Mouse (Mus musculus) embryonic facial prominence, embryonic 14.5 days (tissue): ENCODE results near the gene Xpc. TPM values are rescaled to one million over a fixed set of nuclear protein-coding genes. Genes with fewer than 3 reads are reported as not detected.

Source experiments
- ATAC-seq: fragments of 200-750 bp; cut with Nextera tagmentation; 2 replicates; pipeline ENCODE4 v1.8.0; 2017; ENCODE audit warnings: low read depth, moderate number of reproducible peaks, moderate TSS enrichment
- DNase-seq: peaks from one replicate; pipeline ENCODE4 v3.0.0-alpha.2; 2015; ENCODE audit warnings: low spot score
- H3K27ac ChIP-seq: fragments of 300-500 bp; sonication (generic); replicated peaks from 2 replicates; pipeline ENCODE4 v1.5.1; 2014; ENCODE audit warnings: low read depth, mild to moderate bottlenecking, low read length, moderate library complexity
- H3K27me3 ChIP-seq: fragments of 300-500 bp; sonication (generic); replicated peaks from 2 replicates; pipeline ENCODE4 v1.6.1; 2014; ENCODE audit warnings: low read length; ENCODE audit not compliant: control insufficient read depth, insufficient read depth
- H3K36me3 ChIP-seq: fragments of 300-500 bp; sonication (generic); 2 replicates; pipeline ENCODE4 v1.6.1; 2014; ENCODE audit warnings: low read length, mixed read lengths; ENCODE audit not compliant: control insufficient read depth, insufficient read depth
- H3K4me1 ChIP-seq: fragments of 300-500 bp; sonication (generic); 2 replicates; pipeline ENCODE4 v1.6.1; 2014; ENCODE audit warnings: antibody characterized with exemption, low read length; ENCODE audit not compliant: control insufficient read depth, insufficient read depth
- H3K4me2 ChIP-seq: fragments of 300-500 bp; sonication (generic); 2 replicates; pipeline ENCODE4 v1.6.1; 2014; ENCODE audit warnings: low read depth, mild to moderate bottlenecking, low read length, moderate library complexity, mixed read lengths
- H3K4me3 ChIP-seq: fragments of 300-500 bp; sonication (generic); 2 replicates; pipeline ENCODE4 v1.5.1; 2014; ENCODE audit warnings: low read depth, mild to moderate bottlenecking, low read length
- H3K9ac ChIP-seq: fragments of 300-500 bp; sonication (generic); 2 replicates; pipeline ENCODE4 v1.6.1; 2014; ENCODE audit warnings: low read depth, mild to moderate bottlenecking, low read length, moderate library complexity, mixed read lengths
- H3K9me3 ChIP-seq: fragments of 300-500 bp; sonication (generic); 2 replicates; pipeline ENCODE4 v1.6.1; 2016; ENCODE audit warnings: low read length; ENCODE audit not compliant: control insufficient read depth
- WGBS: fragments of 180-500 bp; shearing (Covaris S2); extraction: QIAGEN DNeasy Blood & Tissue Kit; methylation state at CpG from one replicate; pipeline ENCODE4 v1.1.7; 2014; 5-methylcytosine and 5-hydroxymethylcytosine counted together
- polyA plus RNA-seq: library from polyadenylated mRNA; unstranded; fragments of >200 nt; fragmentation: Nextera tagmentation; extraction: Ambion mirVana; gene quantifications from 2 replicates; pipeline ENCODE4 v1.2.1, GENCODE M21; 2014

The Xpc gene
- polyA plus RNA-seq, 1 experiment from 2014 or later, result 12.4 TPM

GRCm38 (mm10) chr6:91547313-91547712, 31.6 kb upstream of the Xpc start:
- H3K9ac ChIP-seq, result no peak overlapping the region
- H3K36me3 ChIP-seq, result no peaks in the 10 kb centered on the region
- H3K9me3 ChIP-seq, result no peaks in the 10 kb centered on the region
- DNase-seq, result no peak
- whole genome bisulfite sequencing, result 69% methylated on average over 1 of the region's 1 CpGs
- no peak overlapping the region for H3K27ac ChIP-seq
- no peaks in the 10 kb centered on the region for H3K27me3 ChIP-seq
- no peak for ATAC-seq
- H3K4me3 ChIP-seq, result no peak overlapping the region
- no peak overlapping the region for H3K4me2 ChIP-seq
- H3K4me1 ChIP-seq, result peaks cover 14% of the 10 kb centered on the region

- Histone ChIP-seq H3K4me1 (peaks cover 14% of the 10 kb centered on the region), H3K9ac (no peak overlapping the region), H3K9me3 (no peaks in the 10 kb centered on the region), H3K36me3 (no peaks in the 10 kb centered on the region), H3K27me3 (no peaks in the 10 kb centered on the region), H3K27ac (no peak overlapping the region), H3K4me2 (no peak overlapping the region), H3K4me3 (no peak overlapping the region)
- ATAC-seq, result no peak
- peak; percentile 48 for DNase-seq
- WGBS, result 38% methylated on average over 9 of the region's 9 CpGs
These were observed 30.7 kb upstream of the Xpc start for GRCm38 (mm10) chr6:91546241-91546884.

GRCm38 (mm10) chr6:91543056-91543455, 27.4 kb upstream of the Xpc start:
- 74% methylated on average over 5 of the region's 5 CpGs for WGBS
- Histone ChIP-seq H3K9me3 (peaks cover 5% of the 10 kb centered on the region; the same call in 1 of the 2 replicates), H3K4me2 (no peak overlapping the region), H3K36me3 (no peaks in the 10 kb centered on the region), H3K27me3 (no peaks in the 10 kb centered on the region), H3K4me1 (no peaks in the 10 kb centered on the region), H3K27ac (no peak overlapping the region), H3K4me3 (no peak overlapping the region), H3K9ac (no peak overlapping the region)
- DNase-seq, result no peak
- no peak for ATAC-seq

- Histone ChIP-seq H3K27me3 (no peaks in the 10 kb centered on the region), H3K27ac (no peak overlapping the region), H3K36me3 (no peaks in the 10 kb centered on the region), H3K4me1 (no peaks in the 10 kb centered on the region), H3K9ac (no peak overlapping the region), H3K4me3 (no peak overlapping the region), H3K9me3 (peaks cover 5% of the 10 kb centered on the region; the same call in 1 of the 2 replicates), H3K4me2 (no peak overlapping the region)
- no peak for ATAC-seq
- 49% methylated on average over 3 of the region's 3 CpGs for WGBS
- no peak for DNase-seq
These were observed 25.6 kb upstream of the Xpc start for GRCm38 (mm10) chr6:91541276-91541675.

GRCm38 (mm10) chr6:91536047-91536765, 20.5 kb upstream of the Xpc start:
- ATAC-seq, result no peak
- H3K4me1 ChIP-seq, result 0 out of 2 replicates have a peak, but pooled peaks cover 3% of the 10 kb centered on the region
- H3K9ac ChIP-seq, result no peak overlapping the region
- WGBS, result 88% methylated on average over 11 of the region's 11 CpGs
- H3K4me2 ChIP-seq, result no peak overlapping the region
- H3K4me3 ChIP-seq, result no peak overlapping the region
- peaks cover 5% of the 10 kb centered on the region; the same call in 1 of the 2 replicates for H3K9me3 ChIP-seq
- H3K27ac ChIP-seq, result no peak overlapping the region
- H3K27me3 ChIP-seq, result no peaks in the 10 kb centered on the region
- no peak for DNase-seq
- no peaks in the 10 kb centered on the region for H3K36me3 ChIP-seq

- Histone ChIP-seq H3K27me3 (no peaks in the 10 kb centered on the region), H3K27ac (no peak overlapping the region), H3K4me2 (no peak overlapping the region), H3K4me3 (no peak overlapping the region), H3K4me1 (0 out of 2 replicates have a peak, but pooled peaks cover 3% of the 10 kb centered on the region), H3K36me3 (no peaks in the 10 kb centered on the region), H3K9me3 (peaks cover 5% of the 10 kb centered on the region; the same call in 1 of the 2 replicates), H3K9ac (no peak overlapping the region)
- no peak for DNase-seq
- 79% methylated on average over 3 of the region's 3 CpGs for WGBS
- ATAC-seq, result no peak
These were observed 19.5 kb upstream of the Xpc start for GRCm38 (mm10) chr6:91535231-91535630.

GRCm38 (mm10) chr6:91534268-91534667, 18.6 kb upstream of the Xpc start:
- Histone ChIP-seq H3K27me3 (no peaks in the 10 kb centered on the region), H3K9me3 (no peaks in the 10 kb centered on the region), H3K4me3 (no peak overlapping the region), H3K9ac (no peak overlapping the region), H3K36me3 (no peaks in the 10 kb centered on the region), H3K27ac (no peak overlapping the region), H3K4me2 (no peak overlapping the region), H3K4me1 (0 out of 2 replicates have a peak, but pooled peaks cover 3% of the 10 kb centered on the region)
- ATAC-seq (no peak), DNase-seq (no peak)
- 79% methylated on average over 4 of the region's 4 CpGs for WGBS

- no peaks in the 10 kb centered on the region for H3K36me3 ChIP-seq
- WGBS, result 32% methylated on average over 2 of the region's 2 CpGs
- no peak overlapping the region for H3K4me2 ChIP-seq
- 0 out of 2 replicates have a peak, but pooled peaks cover 3% of the 10 kb centered on the region for H3K4me1 ChIP-seq
- no peak overlapping the region for H3K9ac ChIP-seq
- no peaks in the 10 kb centered on the region for H3K9me3 ChIP-seq
- no peak for DNase-seq
- H3K4me3 ChIP-seq, result no peak overlapping the region
- no peak overlapping the region; the same call in 1 of the 2 replicates for H3K27ac ChIP-seq
- no peak for ATAC-seq
- H3K27me3 ChIP-seq, result no peaks in the 10 kb centered on the region
These were observed 18.1 kb upstream of the Xpc start for GRCm38 (mm10) chr6:91533771-91534170.
